Mouse (Mus musculus) CH12.LX (cell line): ENCODE results near the gene Cpsf6.

Source experiments
- BHLHE40 ChIP-seq: IDR thresholded peaks from 2 replicates; pipeline ENCODE4 v1.6.1; 2011; ENCODE audit warnings: mild to moderate bottlenecking, low read depth, low read length, improper control_type of control experiment
- CHD1 ChIP-seq: IDR thresholded peaks from 2 replicates; pipeline ENCODE4 v1.6.1; 2012; ENCODE audit warnings: low read depth, low read length, improper control_type of control experiment, inconsistent platforms
- CTCF ChIP-seq, 2 experiments: IDR thresholded peaks in 1 of 2; conservative IDR thresholded peaks in 1 of 2; 2 replicates each; pipeline ENCODE4 v1.5.1; 2011 to 2012; ENCODE audit warnings: low read depth in 2 of 2, low read length in 2 of 2, improper control_type of control experiment in 1 of 2, inconsistent platforms in 1 of 2, mild to moderate bottlenecking in 1 of 2, moderate library complexity in 1 of 2
- ELF1 ChIP-seq: IDR thresholded peaks from 2 replicates; pipeline ENCODE4 v1.6.1; 2014; ENCODE audit warnings: low read depth, mild to moderate bottlenecking, inconsistent platforms, low read length, improper control_type of control experiment
- EP300 ChIP-seq: IDR thresholded peaks from 2 replicates; pipeline ENCODE4 v1.6.1; 2011; ENCODE audit warnings: low read length, improper control_type of control experiment
- ETS1 ChIP-seq: conservative IDR thresholded peaks from 2 replicates; pipeline ENCODE4 v1.6.1; 2012; ENCODE audit warnings: low read depth, mild to moderate bottlenecking, inconsistent platforms, low read length, improper control_type of control experiment, moderate library complexity
- KAT2A ChIP-seq: IDR thresholded peaks from 2 replicates; pipeline ENCODE4 v1.6.1; 2012; ENCODE audit warnings: low read length, improper control_type of control experiment, inconsistent platforms; ENCODE audit not compliant: insufficient replicate concordance
- MAZ ChIP-seq: IDR thresholded peaks from 2 replicates; pipeline ENCODE4 v1.6.1; 2012; ENCODE audit warnings: low read depth, mild to moderate bottlenecking, inconsistent platforms, low read length, improper control_type of control experiment, moderate library complexity
- MXI1 ChIP-seq: IDR thresholded peaks from 2 replicates; pipeline ENCODE4 v1.6.1; 2011; ENCODE audit warnings: mild to moderate bottlenecking, low read depth, low read length, improper control_type of control experiment
- MYC ChIP-seq: IDR thresholded peaks from 2 replicates; pipeline ENCODE4 v1.6.1; 2011; ENCODE audit warnings: low read depth, mild to moderate bottlenecking, improper control_type of control experiment, low read length
- POLR2A ChIP-seq: IDR thresholded peaks from 2 replicates; pipeline ENCODE4 v1.6.1; 2011; ENCODE audit warnings: low read depth, mild to moderate bottlenecking, improper control_type of control experiment, low read length
- SIN3A ChIP-seq: IDR thresholded peaks from 2 replicates; pipeline ENCODE4 v1.6.1; 2012; ENCODE audit warnings: low read length, improper control_type of control experiment, inconsistent platforms
- SMC3 ChIP-seq: IDR thresholded peaks from 2 replicates; pipeline ENCODE4 v1.6.1; 2011; ENCODE audit warnings: low read depth, low read length, improper control_type of control experiment
- UBTF ChIP-seq: IDR thresholded peaks from 2 replicates; pipeline ENCODE4 v1.6.1; 2012; ENCODE audit warnings: low read depth, mild to moderate bottlenecking, inconsistent platforms, low read length, improper control_type of control experiment, moderate library complexity

- TF ChIP-seq ELF1 (no peak), CTCF (conservative IDR thresholded peaks at IDR 0.05 in 1 of 2, IDR thresholded peaks at IDR 0.05 in 1 of 2; ENCODE audit: low read depth in 2 of 2, low read length in 2 of 2) (no peak), MXI1 (no peak), CHD1 (no peak), SMC3 (no peak), POLR2A (no peak), BHLHE40 (no peak), EP300 (no peak), MAZ (no peak), SIN3A (no peak), UBTF (no peak), KAT2A (no peak), ETS1 (no peak), MYC (no peak)
Observed at GRCm38 (mm10) chr10:117422174-117422808, 42.5 kb upstream of the Cpsf6 start.
